Mouse (Mus musculus): ENCODE data around the gene Spo11. TPM values are rescaled to one million over a fixed set of nuclear protein-coding genes. Genes with fewer than 3 reads are reported as not detected.

The Spo11 gene
- 4.9 TPM for polyA plus RNA-seq (2017; shearing (Covaris generic))

GRCm38 (mm10) chr2:172977409-172978130 lies at the start of gene Spo11:
Gene Spo11, plus strand, starts transcription at chr2:172977700.

DNA sequence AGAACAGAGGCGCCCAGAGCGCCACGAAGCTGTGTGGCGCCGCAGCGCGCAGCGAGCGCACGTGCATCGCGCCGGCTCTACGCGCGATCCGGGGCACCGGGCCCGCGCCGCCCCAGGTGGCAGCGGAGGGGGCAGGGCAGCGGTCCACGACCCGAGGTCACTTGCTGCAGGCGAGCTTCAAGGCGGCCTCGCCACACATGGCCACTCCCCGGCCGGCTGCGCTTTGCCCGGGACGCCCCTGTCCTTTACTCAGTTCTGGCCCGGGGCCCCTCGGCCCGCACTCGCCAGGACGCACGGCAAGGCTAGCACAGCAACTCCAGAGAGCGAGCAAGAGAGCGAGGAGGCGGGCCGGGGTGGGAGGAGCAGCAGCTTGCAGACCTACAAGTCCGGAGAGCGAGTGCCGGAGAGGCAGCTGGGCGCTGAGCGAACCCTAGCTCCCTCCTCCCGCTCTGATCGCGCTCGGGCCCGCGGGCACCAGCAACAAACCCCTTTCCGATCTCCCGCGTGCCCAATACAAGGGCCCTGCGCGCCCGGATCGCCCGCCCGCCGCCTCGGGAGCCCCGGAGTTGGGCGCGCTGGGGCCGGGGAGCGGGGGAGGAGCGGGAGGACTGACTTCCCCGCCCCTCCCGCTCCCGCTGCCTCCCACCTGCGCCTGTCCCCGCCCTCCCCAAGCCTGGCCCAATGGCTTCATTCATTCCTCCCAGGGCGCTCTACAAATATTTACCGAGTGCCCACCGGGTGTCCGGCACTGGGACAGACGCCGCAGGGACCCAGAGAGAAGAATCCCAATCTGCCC lies 37.3 kb upstream of the Spo11 start, which contains the start of gene Bmp7:
Bmp7 (minus strand) TSS at position 319 of the 796 bp plus-strand sequence.

DNA sequence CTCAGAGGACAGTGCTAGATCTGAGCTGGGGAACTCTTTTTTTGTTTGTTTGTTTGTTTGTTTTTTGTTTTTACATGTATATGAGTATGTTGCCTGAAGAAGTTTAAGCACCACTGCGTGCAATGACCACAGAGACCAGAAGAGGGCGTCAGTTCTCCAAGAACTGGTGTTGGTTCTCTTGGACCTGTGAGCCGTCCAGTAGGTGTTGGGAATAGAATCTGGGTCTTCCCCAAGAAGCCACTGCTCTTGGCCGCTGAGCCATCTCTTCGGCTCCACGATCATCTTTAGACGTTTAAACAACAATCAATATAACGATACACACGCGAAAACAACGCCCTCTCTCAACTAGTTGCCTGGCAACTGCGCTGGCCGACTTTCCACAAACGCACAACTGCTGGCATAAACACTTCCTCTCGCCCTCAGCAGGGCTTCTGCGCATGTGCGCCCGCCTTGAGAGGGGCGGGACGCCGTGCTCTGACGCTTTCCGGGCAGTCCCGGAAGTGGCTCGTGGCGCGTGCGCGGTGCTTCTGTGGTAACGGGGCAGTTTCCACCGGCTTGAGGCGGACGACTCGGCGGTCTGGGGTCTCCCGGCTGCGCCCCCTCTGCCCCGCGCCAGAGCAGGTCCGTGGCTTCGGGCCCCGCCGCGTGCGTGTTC lies 22.3 kb downstream of the Spo11 start, which contains the start of gene Rae1:
Rae1 (plus strand) TSS at position 488 of the 655 bp plus-strand sequence.

DNA sequence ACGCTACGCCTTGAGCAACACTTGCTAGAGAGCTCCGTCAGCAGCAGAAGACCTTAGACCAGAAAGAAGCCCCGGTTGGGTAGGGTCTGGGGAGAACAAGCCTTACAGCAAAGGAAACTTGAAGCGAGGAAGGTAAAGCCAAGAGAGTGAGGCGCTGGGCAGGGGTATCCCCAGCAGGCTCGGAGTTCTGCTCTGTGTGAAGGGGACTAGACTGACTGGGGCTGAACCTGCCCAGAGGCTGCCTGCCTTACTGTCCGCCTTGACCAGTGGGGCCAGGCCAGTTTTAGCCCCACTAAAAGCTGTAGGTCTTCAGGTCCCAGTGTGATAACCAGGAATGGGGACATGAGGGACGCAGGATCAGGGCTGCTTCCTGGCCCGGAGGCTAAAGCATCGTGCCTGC lies 42.9 kb downstream of the Spo11 start, which contains the start of gene Rbm38:
Rbm38 (plus strand) TSS at position 69 of the 400 bp plus-strand sequence.

Other genes starting within 250 kb of the Spo11 start
- 26.8 TPM for gene Bmp7, start 37.4 kb upstream of the Spo11 start, polyA plus RNA-seq (2017; shearing (Covaris generic))
- gene Rae1, start 22.4 kb downstream of the Spo11 start, polyA plus RNA-seq (2017; shearing (Covaris generic)), result 142 TPM
- 80.8 TPM for gene Rbm38, start 42.8 kb downstream of the Spo11 start, polyA plus RNA-seq (2017; shearing (Covaris generic))
- gene Ctcfl, start 141.8 kb downstream of the Spo11 start, polyA plus RNA-seq (2017; shearing (Covaris generic)), result not detected
- 0.17 TPM for gene Pck1, start 175.3 kb downstream of the Spo11 start, polyA plus RNA-seq (2017; shearing (Covaris generic))
- gene Zbp1, start 241.2 kb downstream of the Spo11 start, polyA plus RNA-seq (2017; shearing (Covaris generic)), result 185 TPM